Mouse (Mus musculus) heart, embryonic 13.5 days (tissue): ENCODE data around the gene Crb1. TPM values are rescaled to one million over a fixed set of nuclear protein-coding genes. Genes with fewer than 3 reads are reported as not detected.
"Not testable (repeated sequence)": the region's sequence is repeated elsewhere in the genome, so short reads cannot be mapped to it uniquely, and the experiment has no call there.

Experiments
- ATAC-seq: fragments of 200-750 bp; cut with Nextera tagmentation; 2 replicates; pipeline ENCODE4 v1.8.0; 2017; ENCODE audit warnings: moderate TSS enrichment; ENCODE audit not compliant: insufficient number of reproducible peaks, low FRiP score, low TSS enrichment; ENCODE audit errors: extremely low read depth
- H3K27ac ChIP-seq: fragments of 300-500 bp; sonication (generic); replicated peaks from 2 replicates; pipeline ENCODE4 v1.5.1; 2015; ENCODE audit warnings: moderate library complexity, mild to moderate bottlenecking, inconsistent platforms
- H3K27me3 ChIP-seq: fragments of 300-500 bp; sonication (generic); replicated peaks from 2 replicates; pipeline ENCODE4 v1.6.1; 2015; ENCODE audit warnings: mild to moderate bottlenecking, inconsistent platforms
- H3K36me3 ChIP-seq: fragments of 300-500 bp; sonication (generic); 2 replicates; pipeline ENCODE4 v1.6.1; 2015; ENCODE audit warnings: mild to moderate bottlenecking, inconsistent platforms
- H3K4me1 ChIP-seq: fragments of 300-500 bp; sonication (generic); 2 replicates; pipeline ENCODE4 v1.6.1; 2015; ENCODE audit warnings: inconsistent platforms
- H3K4me2 ChIP-seq: fragments of 300-500 bp; sonication (generic); 2 replicates; pipeline ENCODE4 v1.6.1; 2015; ENCODE audit warnings: inconsistent platforms, mild to moderate bottlenecking, moderate library complexity
- H3K4me3 ChIP-seq: fragments of 300-500 bp; sonication (generic); 2 replicates; pipeline ENCODE4 v1.5.1; 2015; ENCODE audit warnings: moderate library complexity, mild to moderate bottlenecking, inconsistent platforms
- H3K9ac ChIP-seq: fragments of 300-500 bp; sonication (generic); 2 replicates; pipeline ENCODE4 v1.6.1; 2015; ENCODE audit warnings: inconsistent platforms, mild to moderate bottlenecking, moderate library complexity
- H3K9me3 ChIP-seq: fragments of 300-500 bp; sonication (generic); 2 replicates; pipeline ENCODE4 v1.6.1; 2016; ENCODE audit warnings: inconsistent platforms
- WGBS: fragments of 180-500 bp; shearing (Covaris S2); methylation state at CpG from one replicate; pipeline ENCODE4 v1.1.7; 2015; ENCODE audit warnings: mixed read lengths; 5-methylcytosine and 5-hydroxymethylcytosine counted together
- polyA plus RNA-seq: library from polyadenylated mRNA; unstranded; fragments of >200 nt; fragmentation: Nextera tagmentation; extraction: Ambion mirVana; gene quantifications from 2 replicates; pipeline ENCODE4 v1.2.1, GENCODE M21; 2015

Gene Crb1
- 0.12 and 0.27 TPM in 2 replicates for polyA plus RNA-seq

GRCm38 (mm10) chr1:139376638-139377286, at the start of gene Crb1:
TSS of gene Crb1 (minus strand) at chr1:139377100.
- Histone ChIP-seq H3K4me3 (no peak within 1 kb of the TSS; the same call in 1 of the 2 replicates), H3K9ac (no peak within 1 kb of the TSS)

GRCm38 (mm10) chr1:139425006-139425405, 48.1 kb upstream of the Crb1 start:
- ATAC-seq = no peak
- peak overlapping the region; percentile 32 for H3K27ac ChIP-seq
- WGBS = 28% methylated on average over 3 of the region's 3 CpGs
- H3K9me3 ChIP-seq = no peaks in the 10 kb centered on the region
- peak overlapping the region; percentile 47 for H3K4me3 ChIP-seq
- peaks cover 42% of the 10 kb centered on the region for H3K4me1 ChIP-seq
- H3K27me3 ChIP-seq = no peaks in the 10 kb centered on the region
- H3K9ac ChIP-seq = peak overlapping the region; percentile 67
- H3K4me2 ChIP-seq = peak overlapping the region; percentile 88
- peaks cover 21% of the 10 kb centered on the region for H3K36me3 ChIP-seq

More at GRCm38 (mm10) chr1:139376638-139377286, at the start of gene Crb1:
- H3K36me3 ChIP-seq = no peaks in the 10 kb centered on the region
- no peaks in the 10 kb centered on the region for H3K27me3 ChIP-seq
- no peaks in the 10 kb centered on the region for H3K9me3 ChIP-seq
- H3K4me2 ChIP-seq = peak within 1 kb of the TSS; percentile 55
- peaks cover 17% of the 10 kb centered on the region for H3K4me1 ChIP-seq
- ATAC-seq = no peak
- WGBS = 10% methylated on average over 5 of the region's 5 CpGs
- no peak within 1 kb of the TSS for H3K27ac ChIP-seq

DNA sequence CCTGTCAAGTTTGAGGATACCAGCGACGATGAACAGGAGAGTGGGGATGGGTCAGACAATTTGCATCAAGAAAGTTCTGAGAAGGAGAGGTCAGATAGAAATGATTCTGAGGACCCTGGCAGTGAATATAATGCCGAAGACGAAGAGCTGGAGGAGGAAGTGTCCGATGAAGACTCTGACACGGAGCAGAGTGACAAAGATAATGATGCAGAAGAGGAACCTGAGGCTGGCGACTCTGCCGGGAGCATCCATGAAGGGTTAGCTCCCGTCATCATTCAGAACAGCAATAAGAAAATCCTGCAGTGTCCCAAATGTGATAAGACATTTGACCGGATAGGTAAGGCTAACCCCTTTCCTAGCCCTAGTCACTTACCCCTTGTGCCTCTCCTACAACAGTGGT, 47.0 kb upstream of the Crb1 start:
- peaks cover 11% of the 10 kb centered on the region for H3K36me3 ChIP-seq
- ATAC-seq = no peak
- WGBS = 20% methylated on average over 10 of the region's 10 CpGs

DNA sequence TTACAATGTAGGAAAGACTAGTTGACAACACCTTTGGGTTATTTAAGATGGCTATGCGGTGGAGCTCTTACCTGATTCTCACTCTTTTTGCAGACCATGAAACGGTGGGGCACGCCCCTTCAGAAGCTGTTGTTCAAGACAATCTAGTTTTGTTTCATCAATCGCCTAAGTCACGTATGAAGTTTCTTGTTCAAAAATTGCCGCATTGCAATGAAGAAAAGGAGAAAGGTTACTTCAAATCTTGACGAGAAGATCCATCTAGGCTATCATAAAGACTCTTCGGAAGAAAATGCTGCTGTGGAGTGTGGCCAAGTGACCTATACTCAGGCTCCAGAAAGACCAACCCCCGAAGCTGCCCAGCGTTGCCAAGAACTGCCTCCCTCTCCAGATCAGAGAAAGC, 46.0 kb upstream of the Crb1 start:
- peak overlapping the region; percentile 93 for H3K27ac ChIP-seq
- no peaks in the 10 kb centered on the region for H3K27me3 ChIP-seq
- H3K4me1 ChIP-seq = peaks cover 42% of the 10 kb centered on the region
- peak overlapping the region; percentile 88 for H3K4me2 ChIP-seq
- H3K4me3 ChIP-seq = peak overlapping the region; percentile 92
- H3K36me3 ChIP-seq = peaks cover 9% of the 10 kb centered on the region; the same call in 1 of the 2 replicates
- H3K9ac ChIP-seq = peak overlapping the region; percentile 98
- ATAC-seq = no peak
- 17% methylated on average over 10 of the region's 10 CpGs for WGBS
- no peaks in the 10 kb centered on the region for H3K9me3 ChIP-seq

More for the DNA sequence above, 47.0 kb upstream of the Crb1 start:
- peaks cover 42% of the 10 kb centered on the region for H3K4me1 ChIP-seq
- H3K27me3 ChIP-seq = no peaks in the 10 kb centered on the region
- H3K9ac ChIP-seq = peak overlapping the region; percentile 98
- peak overlapping the region; percentile 88 for H3K4me2 ChIP-seq
- peak overlapping the region; percentile 92 for H3K4me3 ChIP-seq
- H3K27ac ChIP-seq = no peak overlapping the region
- H3K9me3 ChIP-seq = no peaks in the 10 kb centered on the region

DNA sequence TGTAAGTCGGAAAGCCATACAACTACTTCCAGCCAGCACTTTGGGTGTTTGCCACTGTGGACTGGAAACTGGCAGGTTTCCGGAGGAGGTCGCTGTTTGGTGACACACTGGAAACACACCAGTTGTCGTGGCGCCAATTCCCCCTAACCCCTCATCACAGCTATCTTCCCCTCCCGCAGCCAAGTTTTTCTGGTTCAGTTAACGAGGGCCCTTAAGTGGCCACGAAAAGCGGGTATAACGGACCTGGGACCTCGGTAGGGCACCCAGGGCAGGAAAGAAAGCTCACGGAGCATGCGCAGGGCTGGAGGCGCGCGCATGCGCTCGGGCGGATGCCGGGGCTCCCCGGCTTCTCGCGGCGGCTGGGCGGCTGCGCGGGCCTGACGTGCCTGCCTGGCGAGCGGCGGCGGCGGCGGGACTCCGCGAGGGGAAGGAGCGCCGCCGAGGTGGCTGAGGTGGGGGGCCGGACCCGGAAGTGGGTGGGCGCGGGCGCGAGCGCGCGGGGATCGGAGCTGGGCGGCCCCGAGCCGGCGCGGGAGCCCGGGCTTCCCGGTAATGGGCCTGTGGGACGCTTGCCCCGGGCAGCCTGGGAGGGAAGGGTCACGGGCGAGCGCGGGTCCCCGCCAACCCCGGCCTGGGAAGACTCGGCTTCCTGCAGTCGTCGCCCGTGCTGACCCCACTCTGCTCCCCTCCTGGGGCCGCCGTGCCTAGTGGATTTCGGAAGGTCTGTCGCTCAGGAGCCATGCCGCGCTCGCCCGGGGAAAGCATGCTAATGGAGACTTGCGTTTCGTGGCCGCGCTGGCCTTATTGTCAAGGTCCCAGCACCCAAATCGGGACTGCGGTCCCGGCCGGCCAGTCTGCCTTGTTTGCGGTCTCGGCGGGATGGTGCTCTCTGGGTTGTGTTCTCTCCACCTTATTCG, 45.2 kb upstream of the Crb1 start, which contains the start of gene Zbtb41:
TSS of gene Zbtb41 (plus strand) at position 414 of the 917 bp plus-strand sequence.
- peak within 1 kb of the TSS; percentile 93 for H3K27ac ChIP-seq
- H3K4me3 ChIP-seq = peak within 1 kb of the TSS; percentile 92
- peaks cover 41% of the 10 kb centered on the region for H3K4me1 ChIP-seq
- ATAC-seq = peak; percentile 87
- H3K36me3 ChIP-seq = peaks cover 9% of the 10 kb centered on the region; the same call in 1 of the 2 replicates
- H3K27me3 ChIP-seq = no peaks in the 10 kb centered on the region
- WGBS = under 1% methylated on average over 82 of the region's 88 CpGs
- no peaks in the 10 kb centered on the region for H3K9me3 ChIP-seq
- peak within 1 kb of the TSS; percentile 88 for H3K4me2 ChIP-seq
- H3K9ac ChIP-seq = peak within 1 kb of the TSS; percentile 98

- H3K27ac ChIP-seq = peak overlapping the region; percentile 93
- H3K9me3 ChIP-seq = no peaks in the 10 kb centered on the region
- no peak for ATAC-seq
- WGBS = 3% methylated on average over 8 of the region's 8 CpGs
- H3K4me1 ChIP-seq = peaks cover 37% of the 10 kb centered on the region
- peak overlapping the region; percentile 88 for H3K4me2 ChIP-seq
- peak overlapping the region; percentile 92 for H3K4me3 ChIP-seq
- peak overlapping the region; percentile 98 for H3K9ac ChIP-seq
- H3K36me3 ChIP-seq = peaks cover 6% of the 10 kb centered on the region; the same call in 1 of the 2 replicates
- H3K27me3 ChIP-seq = no peaks in the 10 kb centered on the region
Measured at GRCm38 (mm10) chr1:139421521-139421874, 44.6 kb upstream of the Crb1 start.

GRCm38 (mm10) chr1:139413465-139413864, 36.6 kb upstream of the Crb1 start:
- H3K9ac ChIP-seq = no peak overlapping the region
- peaks cover 4% of the 10 kb centered on the region; the same call in 1 of the 2 replicates for H3K9me3 ChIP-seq
- no peaks in the 10 kb centered on the region for H3K4me1 ChIP-seq
- no peak for ATAC-seq
- whole genome bisulfite sequencing = 78% methylated on average over 3 of the region's 3 CpGs
- no peak overlapping the region for H3K27ac ChIP-seq
- H3K4me3 ChIP-seq = no peak overlapping the region
- H3K36me3 ChIP-seq = no peaks in the 10 kb centered on the region
- no peaks in the 10 kb centered on the region for H3K27me3 ChIP-seq
- H3K4me2 ChIP-seq = no peak overlapping the region

GRCm38 (mm10) chr1:139412365-139412764, 35.5 kb upstream of the Crb1 start:
- not testable (repeated sequence) for H3K36me3 ChIP-seq

DNA sequence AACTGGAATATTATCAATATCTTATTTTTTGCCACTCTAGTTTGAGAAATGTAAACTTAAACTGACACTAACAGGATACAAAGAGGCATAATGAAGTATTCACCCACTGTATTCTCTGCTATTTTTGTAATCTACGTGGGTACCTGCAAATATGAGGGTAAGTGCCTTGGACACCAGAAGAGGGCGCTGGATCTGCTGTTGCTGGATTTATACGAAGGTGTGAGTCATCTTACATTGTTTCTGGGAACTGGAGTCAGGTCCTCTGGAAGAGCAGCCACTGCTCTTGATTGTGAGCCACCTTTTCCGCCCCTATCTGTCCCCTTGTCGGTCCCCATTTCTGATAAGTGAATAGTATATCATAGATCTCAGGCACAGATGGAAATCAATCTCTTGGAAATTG, 30.8 kb upstream of the Crb1 start:
- Histone ChIP-seq H3K4me3 (no peak overlapping the region), H3K36me3 (no peaks in the 10 kb centered on the region), H3K4me2 (no peak overlapping the region), H3K27ac (no peak overlapping the region), H3K27me3 (no peaks in the 10 kb centered on the region), H3K4me1 (no peaks in the 10 kb centered on the region), H3K9me3 (peaks cover 4% of the 10 kb centered on the region; the same call in 1 of the 2 replicates), H3K9ac (no peak overlapping the region)
- WGBS = 50% methylated on average over 5 of the region's 5 CpGs
- ATAC-seq = no peak

More at GRCm38 (mm10) chr1:139412365-139412764, 35.5 kb upstream of the Crb1 start:
- H3K4me3 ChIP-seq, H3K4me2 ChIP-seq, H3K27me3 ChIP-seq, H3K9me3 ChIP-seq, ATAC-seq, H3K27ac ChIP-seq, H3K9ac ChIP-seq, H3K4me1 ChIP-seq: not testable (repeated sequence)
- 81% methylated on average over 2 of the region's 2 CpGs for WGBS

DNA sequence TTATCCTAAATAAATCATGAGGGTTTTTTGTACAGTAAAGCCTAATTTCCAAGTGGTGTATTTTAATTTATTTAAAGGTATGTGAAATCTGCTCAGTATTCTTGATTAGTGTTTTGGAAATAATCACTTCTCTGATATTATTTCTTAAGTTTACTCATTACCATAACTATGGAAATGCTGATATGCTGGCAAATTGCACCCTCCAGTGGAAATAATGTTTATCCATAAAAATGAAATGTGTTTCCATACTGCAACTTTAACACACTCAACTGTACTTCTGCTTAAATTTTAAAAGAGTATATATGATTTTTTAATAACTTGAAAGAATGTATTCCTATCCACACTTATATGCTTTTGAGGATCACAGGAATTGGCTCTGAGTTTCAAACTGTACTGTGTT, 28.9 kb upstream of the Crb1 start:
- ATAC-seq = no peak
- Histone ChIP-seq H3K9me3 (peaks cover 4% of the 10 kb centered on the region; the same call in 1 of the 2 replicates), H3K27ac (no peak overlapping the region), H3K4me1 (no peaks in the 10 kb centered on the region), H3K4me3 (no peak overlapping the region), H3K9ac (no peak overlapping the region), H3K36me3 (no peaks in the 10 kb centered on the region), H3K4me2 (no peak overlapping the region), H3K27me3 (no peaks in the 10 kb centered on the region)

GRCm38 (mm10) chr1:139396589-139396988, 19.7 kb upstream of the Crb1 start:
- Histone ChIP-seq H3K27me3 (no peaks in the 10 kb centered on the region), H3K27ac (no peak overlapping the region), H3K4me2 (no peak overlapping the region), H3K4me1 (no peaks in the 10 kb centered on the region), H3K9me3 (no peaks in the 10 kb centered on the region), H3K9ac (no peak overlapping the region), H3K36me3 (no peaks in the 10 kb centered on the region), H3K4me3 (no peak overlapping the region)
- 28% methylated on average over 1 of the region's 1 CpGs for WGBS
- no peak for ATAC-seq
